Mouse (Mus musculus) induced T-regulatory cell, adult 2 months (primary cell): Measurements from ENCODE around the gene Dmrta1.
"Not testable (repeated sequence)": the region's sequence is repeated elsewhere in the genome, so short reads cannot be mapped to it uniquely, and the experiment has no call there.

Experiments used
- DNase-seq: peaks from one replicate; pipeline ENCODE4 v3.0.0-alpha.2; 2012; ENCODE audit warnings: low read depth

Gene Dmrta1

GRCm38 (mm10) chr4:89679195-89679594 is at the start of gene Dmrta1:
Gene Dmrta1 (plus strand): TSS chr4:89679436.
- DNase-seq, result no peak

DNA sequence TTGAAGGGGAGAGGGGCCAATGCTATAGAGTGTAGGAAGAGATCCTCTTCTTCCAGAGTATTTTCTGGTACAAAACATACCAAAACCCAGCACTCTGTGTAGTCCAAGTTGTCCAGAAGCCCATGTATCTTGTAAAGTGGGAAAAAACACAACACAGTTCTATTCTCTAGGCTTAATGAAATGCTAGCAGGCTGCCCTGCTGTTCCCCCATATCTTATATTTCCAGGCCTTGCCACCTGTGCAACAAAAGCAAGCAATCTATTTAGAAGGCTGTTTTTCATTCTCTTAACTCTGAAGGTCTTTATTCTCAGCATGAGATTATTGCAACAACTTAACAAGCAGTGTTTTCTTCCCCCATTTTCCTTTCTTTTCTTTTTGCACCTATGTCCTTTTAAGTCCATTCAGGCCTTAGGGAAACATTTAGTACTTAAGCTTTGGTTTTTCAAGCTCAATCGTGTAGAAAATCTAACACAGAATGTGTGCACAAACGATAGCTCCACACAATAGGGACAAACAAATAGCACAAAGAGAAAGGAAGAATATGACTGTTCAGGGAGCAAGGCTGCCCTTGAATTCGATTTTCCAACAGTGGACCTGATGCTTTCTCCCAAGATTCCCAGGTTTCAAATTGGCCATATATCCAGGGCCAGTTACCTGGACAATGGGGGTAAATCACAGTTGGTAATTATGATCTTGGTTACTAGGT is 48.7 kb upstream of the Dmrta1 start:
- no peak for DNase-seq

- no peak for DNase-seq
Measured at GRCm38 (mm10) chr4:89631560-89631959, 47.7 kb upstream of the Dmrta1 start.

DNA sequence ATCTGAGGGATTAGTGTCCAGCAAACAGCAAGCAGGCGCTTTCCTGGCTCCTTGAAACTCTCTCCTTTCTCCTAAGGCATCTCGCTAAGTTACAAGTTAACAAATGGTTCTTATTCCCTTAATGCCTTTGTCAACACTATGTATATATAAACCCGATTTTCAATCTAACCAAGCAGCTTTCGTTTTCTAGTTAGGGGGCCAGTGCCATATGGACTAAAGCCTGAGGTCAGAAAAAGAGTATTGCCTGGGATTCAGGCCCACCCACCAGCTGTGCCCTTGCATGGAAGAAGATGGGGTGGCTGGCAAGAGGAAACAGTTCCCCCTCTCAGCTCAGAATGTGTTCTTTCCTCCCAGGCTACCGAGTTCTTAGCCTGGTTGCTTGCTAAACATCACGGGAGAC is 40.6 kb upstream of the Dmrta1 start:
- DNase-seq, result no peak

- no peak for DNase-seq
Measured at GRCm38 (mm10) chr4:89644235-89645115, 34.8 kb upstream of the Dmrta1 start.

DNA sequence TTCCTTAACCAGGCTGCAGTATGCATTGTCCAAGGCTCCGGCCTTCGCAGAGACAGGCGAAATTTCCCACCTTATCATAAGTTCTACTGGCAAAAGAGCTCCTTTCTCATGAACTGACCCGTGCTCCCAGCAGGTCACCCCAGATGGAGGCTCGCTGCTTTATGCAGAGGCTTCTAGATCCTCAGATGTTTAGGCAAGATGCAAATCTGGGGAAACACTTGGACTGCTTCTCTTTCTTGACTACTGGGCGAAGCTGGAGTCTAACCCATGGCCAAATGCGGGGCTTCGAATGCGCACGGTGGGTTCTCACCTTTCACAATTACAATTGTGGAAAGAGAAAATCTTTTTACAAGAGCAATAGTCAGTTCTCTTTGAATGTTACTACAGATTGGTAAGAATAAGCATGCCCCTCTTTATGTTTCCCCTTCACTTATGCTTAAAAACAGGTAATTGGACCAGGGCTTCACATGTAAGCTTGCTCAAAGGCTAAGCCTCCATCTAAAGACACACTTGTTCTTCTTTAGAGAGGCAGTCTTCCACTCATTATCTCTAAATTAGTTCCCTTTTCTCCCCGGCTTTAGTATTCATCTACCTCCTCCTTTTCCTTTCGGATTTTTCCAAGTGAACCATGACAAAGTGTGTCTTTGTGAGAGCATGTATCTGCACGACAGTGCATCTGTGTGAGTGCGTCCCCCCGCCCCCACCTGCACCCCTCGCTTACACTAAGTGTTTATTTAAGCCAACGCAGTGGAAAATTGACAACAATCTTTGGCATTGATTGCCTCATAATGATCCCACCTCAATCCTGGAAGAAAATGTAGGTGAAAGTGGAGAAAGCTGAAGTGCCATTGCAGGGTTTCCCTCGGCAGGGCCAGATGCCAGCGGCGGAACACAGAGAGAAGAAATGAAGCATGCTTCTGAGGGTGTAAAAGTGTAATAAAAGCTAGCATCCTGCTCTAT is 28.6 kb upstream of the Dmrta1 start:
- DNase-seq, result no peak

DNA sequence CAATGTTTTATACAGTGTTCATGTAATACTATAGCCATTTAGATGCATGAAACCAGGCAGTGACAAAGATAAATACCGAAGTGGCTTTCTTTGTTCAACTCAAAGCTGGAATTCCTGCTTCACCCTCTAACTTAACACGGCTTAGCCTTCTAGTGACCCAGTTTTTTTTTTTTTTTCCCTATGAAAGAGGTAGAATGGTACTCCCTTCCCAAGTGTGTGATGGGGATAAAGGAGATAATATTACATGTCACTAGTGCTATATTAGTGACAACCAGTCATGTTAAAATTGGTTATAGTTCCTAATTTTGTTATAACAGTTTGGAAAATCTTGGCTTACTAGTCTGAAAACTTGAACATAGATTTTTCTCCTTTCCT is 27.9 kb upstream of the Dmrta1 start:
- no peak for DNase-seq

DNA sequence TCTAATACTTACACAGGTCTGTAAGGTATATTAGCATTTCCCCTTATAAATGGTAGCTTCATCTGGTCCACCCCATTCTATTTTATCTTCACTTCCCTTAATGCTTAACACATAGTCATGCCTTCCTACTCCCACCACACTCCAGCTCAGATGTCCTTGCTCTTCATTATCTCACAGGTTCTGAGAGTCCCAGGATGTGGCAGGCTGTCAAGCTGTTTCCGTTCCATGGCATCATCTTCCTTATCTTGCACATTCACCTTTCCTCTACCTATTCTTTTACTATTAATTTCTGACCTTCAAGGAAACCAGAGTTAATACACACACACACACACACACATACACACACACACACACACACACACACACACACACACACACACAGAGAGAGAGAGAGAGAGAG is 27.5 kb upstream of the Dmrta1 start:
- DNase-seq, result no peak

DNA sequence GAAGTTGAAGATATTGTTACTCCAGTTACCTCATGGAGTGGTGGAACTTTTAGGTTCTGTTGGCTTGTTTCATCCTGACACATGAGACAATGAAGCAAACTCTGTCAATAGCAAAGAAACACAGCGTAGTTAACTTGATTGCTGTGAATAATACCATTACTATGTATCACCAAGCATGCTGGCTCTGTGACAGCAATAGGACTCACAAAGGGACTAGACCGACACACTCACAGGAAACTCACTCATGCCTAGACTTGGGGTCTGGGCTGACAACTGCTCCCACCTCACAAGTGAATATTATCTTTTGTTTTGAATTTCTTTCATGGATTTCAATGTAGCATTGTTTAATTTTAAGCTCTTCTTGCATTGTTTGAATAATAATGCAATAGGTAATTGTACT is 15.8 kb upstream of the Dmrta1 start:
- DNase-seq, result no peak

DNA sequence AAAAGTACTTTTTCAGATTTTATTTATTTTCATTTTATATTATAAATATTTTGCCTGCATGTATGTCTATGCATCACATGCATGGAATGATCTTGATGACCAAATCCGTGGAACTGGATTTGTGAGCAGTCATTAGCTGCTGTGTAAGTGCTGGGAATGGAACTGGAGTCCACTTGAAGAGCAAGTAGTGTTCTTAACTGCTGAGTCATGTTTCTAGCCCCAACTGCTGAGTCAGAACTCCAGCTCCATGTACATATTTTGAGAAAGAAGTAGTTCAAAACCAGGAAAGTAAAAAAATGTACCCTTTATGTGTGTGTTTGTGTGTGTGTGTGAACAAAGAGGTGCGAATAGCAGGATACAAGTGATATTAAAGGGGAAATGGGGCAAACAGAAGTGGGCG is 4.5 kb upstream of the Dmrta1 start:
- no peak for DNase-seq

GRCm38 (mm10) chr4:89677903-89678302 is 1.3 kb upstream of the Dmrta1 start:
- no peak for DNase-seq

DNA sequence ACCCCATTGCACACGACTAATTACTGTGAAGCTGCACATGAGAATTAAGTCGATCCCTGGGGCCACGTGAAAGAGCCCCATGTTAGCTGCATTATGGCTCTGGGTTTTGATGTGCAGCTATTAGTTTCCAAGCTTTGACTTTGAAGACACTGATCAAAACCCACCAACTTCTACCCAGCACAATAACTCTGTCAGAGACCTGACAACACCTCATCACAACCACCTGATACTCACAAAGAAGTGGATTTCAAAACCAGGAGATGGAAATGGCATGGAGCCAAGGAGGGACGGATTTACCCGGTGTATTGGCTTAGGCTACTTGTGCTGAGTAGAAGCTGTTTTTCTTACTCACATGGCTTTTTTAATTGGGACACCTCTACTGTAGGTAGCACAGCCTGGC is 523 bp upstream of the Dmrta1 start:
- DNase-seq, result no peak

DNA sequence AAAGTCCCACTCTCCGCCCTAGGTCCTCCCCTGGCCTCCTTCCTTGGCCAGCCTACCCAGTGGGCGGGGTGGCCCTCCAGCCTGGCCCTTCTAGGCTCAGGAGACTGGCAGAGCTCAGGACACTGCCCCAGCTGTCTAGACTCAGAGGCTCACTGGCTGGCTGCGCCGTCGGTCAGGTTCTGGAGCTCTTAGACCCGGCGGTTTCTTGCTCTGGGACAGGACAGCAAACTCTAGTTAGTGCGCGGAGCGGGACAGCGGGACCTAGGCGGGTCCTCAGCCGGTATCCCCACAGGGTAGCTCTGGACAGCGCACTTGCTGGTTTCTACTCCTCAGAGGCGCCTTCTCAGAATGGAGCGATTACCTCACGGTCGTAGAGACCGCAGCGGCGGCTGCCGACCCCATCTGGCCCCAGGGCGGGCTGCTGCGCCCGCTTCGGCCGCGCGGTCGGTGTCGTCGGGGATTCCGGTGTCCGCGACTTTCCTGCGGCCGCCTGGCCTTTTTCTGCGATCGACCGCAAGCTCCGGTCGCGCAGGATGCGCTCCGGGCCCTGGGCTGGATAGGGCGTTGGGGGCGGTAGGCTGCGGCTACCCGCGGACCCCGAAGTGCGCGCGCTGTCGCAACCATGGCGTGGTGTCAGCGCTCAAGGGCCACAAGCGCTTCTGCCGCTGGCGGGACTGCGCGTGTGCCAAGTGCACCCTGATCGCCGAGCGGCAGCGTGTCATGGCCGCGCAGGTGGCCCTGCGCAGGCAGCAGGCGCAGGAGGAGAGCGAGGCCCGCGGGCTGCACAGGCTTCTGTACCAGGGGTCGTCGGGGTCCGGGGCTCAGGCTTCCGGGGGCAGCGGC is 8.9 kb downstream of the Dmrta1 start:
- DNase-seq, result no peak

DNA sequence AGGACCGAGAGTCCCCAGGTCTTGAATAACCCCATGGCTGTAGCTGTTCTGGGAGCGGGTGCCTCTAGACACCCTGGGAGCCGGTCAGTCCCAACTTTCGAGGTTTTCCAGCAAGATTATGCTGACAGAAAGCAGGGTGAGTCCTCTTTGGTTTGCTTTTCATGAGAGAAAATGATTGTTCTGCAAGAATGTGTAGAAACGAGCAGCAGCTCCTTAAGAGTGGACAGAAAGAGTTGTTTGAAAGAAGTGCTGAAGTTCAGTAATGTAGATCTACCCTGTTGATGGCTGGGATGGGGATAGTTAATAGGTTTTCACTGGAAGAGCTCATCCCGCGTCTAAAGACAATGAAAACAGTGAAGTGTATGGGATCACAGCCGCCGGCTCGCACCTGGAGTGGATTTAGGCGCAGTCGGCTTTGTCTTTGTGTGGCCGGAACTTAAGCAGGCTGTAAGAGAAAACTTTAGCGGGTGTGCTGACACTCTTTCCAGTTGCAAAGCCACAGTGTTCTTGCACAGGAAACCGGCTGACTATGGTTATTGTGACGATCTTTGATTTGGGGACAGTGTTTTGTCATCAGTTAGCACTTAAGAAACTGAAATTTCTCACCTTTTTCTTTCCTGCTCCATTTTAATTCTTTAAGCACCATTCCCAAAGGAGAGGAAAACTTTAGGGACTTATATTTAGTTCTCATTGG is 9.7 kb downstream of the Dmrta1 start:
- peak; percentile 6 for DNase-seq

DNA sequence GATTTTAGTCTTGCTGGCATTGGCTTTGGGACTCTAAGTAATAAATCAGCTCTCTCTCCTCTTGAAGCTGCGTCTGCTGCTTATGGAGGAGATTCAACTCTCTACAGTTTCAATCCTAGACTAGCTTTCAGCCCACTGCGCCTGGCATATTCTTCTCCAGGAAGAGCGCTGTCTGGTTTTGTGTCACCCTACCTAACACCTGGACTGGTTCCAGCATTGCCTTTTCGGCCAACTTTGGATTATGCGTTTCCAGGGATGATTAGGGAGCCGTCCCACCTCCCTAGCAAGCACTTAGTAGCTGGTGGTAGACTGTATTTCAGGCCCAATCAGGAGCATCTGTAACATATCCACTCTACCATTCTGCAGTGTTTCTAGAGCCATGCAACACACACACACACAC is 12.7 kb downstream of the Dmrta1 start:
- DNase-seq, result no peak

DNA sequence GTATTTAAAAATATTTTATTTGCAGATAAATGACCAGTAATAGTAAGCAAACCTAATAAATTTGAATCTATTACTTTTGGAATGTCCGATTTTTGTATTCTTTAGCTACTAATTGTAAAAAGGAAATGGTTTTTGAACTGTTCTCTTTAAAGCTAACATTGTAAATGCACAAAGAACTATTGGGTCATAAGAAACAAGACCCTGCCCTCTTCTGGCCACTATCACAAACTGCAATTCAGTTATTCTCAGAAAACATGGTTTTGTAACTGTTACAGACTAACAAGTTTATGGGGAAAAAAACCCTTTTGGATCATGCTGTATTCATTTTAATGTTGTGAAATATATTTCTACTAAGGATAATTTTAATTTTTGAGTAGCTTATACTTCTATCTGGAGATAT is 13.5 kb downstream of the Dmrta1 start:
- DNase-seq, result peak; percentile 29

GRCm38 (mm10) chr4:89695589-89695988 is 16.4 kb downstream of the Dmrta1 start:
- no peak for DNase-seq

- DNase-seq, result no peak
Measured at GRCm38 (mm10) chr4:89697951-89698350, 18.7 kb downstream of the Dmrta1 start.

GRCm38 (mm10) chr4:89723526-89724190 is 44.4 kb downstream of the Dmrta1 start:
- not testable (repeated sequence) for DNase-seq
